In genomic region chr19:53187533-53187932, GRCm38 (mm10) we compare ENCODE assay signal across 13 mouse cellular contexts. TPM values are rescaled to one million over a fixed set of nuclear protein-coding genes. Genes with fewer than 3 reads are reported as not detected.
DNase-seq lines count a peak whose midpoint lies in the region; ATAC-seq lines count a peak whose summit lies in the region.
"Had no signal": no experiment of that assay in that cellular context is flagged by ENCODE, and none has a peak within 500 bp of the region (broad histone marks: within the 10 kb centered on the region; RNA-seq: fewer than 3 reads in every experiment).

No protein-coding gene starts in this region.

- H3K9me3 ChIP-seq in heart, embryonic 13.5 days, result no peaks in the 10 kb centered on the region
- no peaks in the 10 kb centered on the region for H3K9me3 ChIP-seq in liver, embryonic 16.5 days (replicated peaks; ENCODE audit: control insufficient read depth, low read length)
- H3K9me3 ChIP-seq in neural tube, embryonic 15.5 days (replicated peaks), result no peaks in the 10 kb centered on the region

- 20% methylated on average over 7 of the region's 7 CpGs for WGBS in heart, embryonic 13.5 days
- 28% methylated on average over 7 of the region's 7 CpGs for WGBS in liver, embryonic 16.5 days (ENCODE audit: insufficient replicate concordance)
- 77% methylated on average over 7 of the region's 7 CpGs for WGBS in neural tube, embryonic 15.5 days

- H3K4me2 ChIP-seq in heart, embryonic 13.5 days, result peak overlapping the region; percentile 56
- peak overlapping the region; percentile 38 for H3K4me2 ChIP-seq in liver, embryonic 16.5 days (ENCODE audit: low read depth, low read length)
- H3K4me2 ChIP-seq in neural tube, embryonic 15.5 days, result no peak overlapping the region
- H3K4me2 ChIP-seq: lung, embryonic 14.5 days had no signal

- DNase-seq in heart, postnatal 25 days (ENCODE audit: low spot score), result no peak
- DNase-seq in CD4-positive helper T cell, adult 2 months (ENCODE audit: low read depth, low spot score), result peak; percentile 63
- DNase-seq in urinary bladder, postnatal 4 days (ENCODE audit: low spot score in 2 of 2), result no peak
- DNase-seq in urinary bladder, postnatal 36 days (ENCODE audit: low spot score in 2 of 2), result no peak
- DNase-seq: embryo, embryonic 11 days; kidney, postnatal 25 days; lung, embryonic 14.5 days had no signal

- no peak for ATAC-seq in heart, embryonic 13.5 days (ENCODE audit: extremely low read depth, insufficient number of reproducible peaks, low FRiP score, low TSS enrichment)
- peak; percentile 20 for ATAC-seq in activated CD4-positive, CD25-positive, alpha-beta regulatory T cell, adult 4 months
- ATAC-seq in liver, embryonic 16.5 days (ENCODE audit: low read depth), result no peak
- ATAC-seq in neural tube, embryonic 15.5 days (ENCODE audit: low FRiP score), result no peak
- ATAC-seq: hindbrain, postnatal 0 days had no signal

- no peaks in the 10 kb centered on the region for H3K27me3 ChIP-seq in heart, embryonic 13.5 days (replicated peaks)
- H3K27me3 ChIP-seq in liver, embryonic 16.5 days (ENCODE audit: control insufficient read depth, insufficient read depth, low read depth, low read length), result 0 out of 2 replicates have a peak, but pooled peaks cover 2% of the 10 kb centered on the region
- H3K27me3 ChIP-seq in neural tube, embryonic 15.5 days (replicated peaks), result no peaks in the 10 kb centered on the region

- peak overlapping the region; percentile 12 for H3K4me3 ChIP-seq in heart, embryonic 13.5 days
- H3K4me3 ChIP-seq in liver, embryonic 16.5 days (ENCODE audit: low read depth, low read length), result peak overlapping the region; percentile 19
- no peak overlapping the region for H3K4me3 ChIP-seq in neural tube, embryonic 15.5 days (replicated peaks)
- H3K4me3 ChIP-seq: left cerebral cortex, adult 2 months had no signal

- peaks cover 5% of the 10 kb centered on the region; the same call in 1 of the 2 replicates for H3K36me3 ChIP-seq in heart, embryonic 13.5 days
- no peaks in the 10 kb centered on the region for H3K36me3 ChIP-seq in liver, embryonic 16.5 days (ENCODE audit: control insufficient read depth, insufficient read depth)
- H3K36me3 ChIP-seq in neural tube, embryonic 15.5 days, result no peaks in the 10 kb centered on the region

- intact Hi-C loops in heart, postnatal 25 days (cut with DNase I), result no loop called here

- H3K4me1 ChIP-seq in heart, embryonic 13.5 days, result peaks cover 94% of the 10 kb centered on the region
- H3K4me1 ChIP-seq in liver, embryonic 16.5 days (ENCODE audit: control insufficient read depth, low read depth, low read length), result peaks cover 81% of the 10 kb centered on the region
- H3K4me1 ChIP-seq in neural tube, embryonic 15.5 days, result 0 out of 2 replicates have a peak, but pooled peaks cover 4% of the 10 kb centered on the region

- H3K27ac ChIP-seq in heart, embryonic 13.5 days (replicated peaks), result peak overlapping the region; percentile 73
- H3K27ac ChIP-seq in liver, embryonic 16.5 days (ENCODE audit: low read length), result peak overlapping the region; percentile 69
- no peak overlapping the region for H3K27ac ChIP-seq in neural tube, embryonic 15.5 days (replicated peaks)
- H3K27ac ChIP-seq: hindbrain, postnatal 0 days; left cerebral cortex, adult 2 months had no signal

- peak overlapping the region; percentile 69 for H3K9ac ChIP-seq in heart, embryonic 13.5 days
- peak overlapping the region; percentile 45; the same call in 1 of the 2 replicates for H3K9ac ChIP-seq in liver, embryonic 16.5 days (ENCODE audit: low read depth, low read length)
- H3K9ac ChIP-seq in neural tube, embryonic 15.5 days (replicated peaks), result no peak overlapping the region
- H3K9ac ChIP-seq: lung, embryonic 14.5 days had no signal

RNA-seq across cellular contexts. Expression of gene Add3, which starts 47.3 kb away (rescaled TPM):
- 120 and 121 TPM in 2 replicates for polyA plus RNA-seq in heart, embryonic 13.5 days (2015; fragmentation: Nextera tagmentation; extraction: Ambion mirVana)
- 10 to 100 TPM; 50.2 to 53.3 TPM for total RNA-seq in heart, postnatal 25 days (2021)
- 100 to 1,000 TPM; 113 to 128 TPM for polyA plus RNA-seq in activated CD4-positive, CD25-positive, alpha-beta regulatory T cell, adult 4 months (2017; shearing (Covaris generic))
- 26.2 and 28.4 TPM in 2 replicates for polyA plus RNA-seq in liver, embryonic 16.5 days (2015; fragmentation: Nextera tagmentation; extraction: Ambion mirVana)
- polyA plus RNA-seq in neural tube, embryonic 15.5 days (2015; fragmentation: Nextera tagmentation; extraction: Ambion mirVana), result 40.2 and 50.1 TPM in 2 replicates
